Mouse (Mus musculus) cortical plate, adult 2 months (tissue): Measurements from ENCODE around the gene Clcnka.

Experiments used
- CTCF ChIP-seq: fragments of 200-500 bp; IDR thresholded peaks from 2 replicates; pipeline ENCODE4 v1.5.1; 2011; ENCODE audit warnings: mild to moderate bottlenecking, control low read depth, low read length; ENCODE audit not compliant: insufficient read depth; ENCODE audit errors: extremely low read depth
- POLR2A ChIP-seq: fragments of 200-500 bp; IDR thresholded peaks from 2 replicates; pipeline ENCODE4 v1.6.1; 2011; ENCODE audit warnings: mild to moderate bottlenecking, low read length, control low read depth; ENCODE audit not compliant: insufficient read depth; ENCODE audit errors: extremely low read depth

GRCm38 (mm10) chr4:141435974-141436373 is 37.5 kb upstream of the Clcnka start, which contains the start of gene Srarp:
- TF ChIP-seq POLR2A, result 0 out of 2 replicates have a peak, but pooled peaks have one; percentile 10
- no peak for TF ChIP-seq CTCF
